Mouse (Mus musculus): ENCODE data around the gene Baiap2.

Gene Baiap2

GRCm38 (mm10) chr11:120046553-120047191 is 104.1 kb downstream of the Baiap2 start, which contains the start of gene Aatk:
TSS of gene Aatk (minus strand) at chr11:120047167.
- DNase-seq: peak; percentile 54 to 74

- peak; percentile 53 to 64 for DNase-seq
Observed at GRCm38 (mm10) chr11:120047531-120048251, 105.1 kb downstream of the Baiap2 start.

- peak; percentile 79 for DNase-seq
Observed at GRCm38 (mm10) chr11:120048252-120048556, 105.6 kb downstream of the Baiap2 start.

GRCm38 (mm10) chr11:120049067-120049466 is 106.5 kb downstream of the Baiap2 start:
- no peak for DNase-seq

GRCm38 (mm10) chr11:120051124-120051811 is 108.7 kb downstream of the Baiap2 start:
- DNase-seq: peak; percentile 52 to 65

- DNase-seq: no peak
Observed at GRCm38 (mm10) chr11:120052274-120052673, 109.7 kb downstream of the Baiap2 start.

GRCm38 (mm10) chr11:120053846-120054245 is 111.3 kb downstream of the Baiap2 start:
- DNase-seq: no peak

- DNase-seq: peak; percentile 62 to 71
Observed at GRCm38 (mm10) chr11:120055953-120056732, 113.6 kb downstream of the Baiap2 start.
